Mouse (Mus musculus) thymus, postnatal 14 days (tissue): ENCODE data around the gene Vmn2r77.
"Not testable (repeated sequence)": the region's sequence is repeated elsewhere in the genome, so short reads cannot be mapped to it uniquely, and the experiment has no call there.

Experiments used
- DNase-seq: peaks from one replicate; pipeline ENCODE4 v3.0.0; 2021

The Vmn2r77 gene

GRCm38 (mm10) chr7:86794727-86795126, at the start of gene Vmn2r77:
Gene Vmn2r77 (plus strand): TSS chr7:86795027.
- no peak for DNase-seq

GRCm38 (mm10) chr7:86760751-86761150, 34.1 kb upstream of the Vmn2r77 start:
- no peak for DNase-seq

- no peak for DNase-seq
Measured at GRCm38 (mm10) chr7:86764628-86765027, 30.2 kb upstream of the Vmn2r77 start.

DNA sequence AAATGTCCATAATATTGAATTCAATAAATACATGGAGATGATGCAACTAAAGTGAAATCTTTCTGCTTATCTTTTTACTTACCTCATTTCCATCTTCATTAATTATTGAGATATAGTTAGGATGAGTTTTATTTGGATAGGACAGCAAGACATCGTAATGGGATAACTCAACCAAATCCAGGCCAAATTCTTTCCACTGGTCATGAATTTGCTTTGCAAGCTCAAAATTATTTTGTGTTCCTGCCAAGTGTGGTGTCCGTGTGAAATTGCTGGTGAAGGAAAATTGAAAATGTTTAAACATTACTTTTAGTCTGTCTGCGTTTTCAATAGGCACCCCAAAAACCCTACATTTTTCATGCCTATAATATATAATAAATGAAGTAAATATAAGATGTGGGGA, 23.2 kb upstream of the Vmn2r77 start:
- no peak for DNase-seq

- DNase-seq = no peak
Measured at GRCm38 (mm10) chr7:86775617-86776325, 19.1 kb upstream of the Vmn2r77 start, which contains the start of gene Folh1. Gene Folh1 (minus strand): TSS chr7:86775943.

GRCm38 (mm10) chr7:86815241-86815640, 20.4 kb downstream of the Vmn2r77 start:
- not testable (repeated sequence) for DNase-seq

GRCm38 (mm10) chr7:86815716-86816115, 20.9 kb downstream of the Vmn2r77 start:
- DNase-seq = not testable (repeated sequence)

DNA sequence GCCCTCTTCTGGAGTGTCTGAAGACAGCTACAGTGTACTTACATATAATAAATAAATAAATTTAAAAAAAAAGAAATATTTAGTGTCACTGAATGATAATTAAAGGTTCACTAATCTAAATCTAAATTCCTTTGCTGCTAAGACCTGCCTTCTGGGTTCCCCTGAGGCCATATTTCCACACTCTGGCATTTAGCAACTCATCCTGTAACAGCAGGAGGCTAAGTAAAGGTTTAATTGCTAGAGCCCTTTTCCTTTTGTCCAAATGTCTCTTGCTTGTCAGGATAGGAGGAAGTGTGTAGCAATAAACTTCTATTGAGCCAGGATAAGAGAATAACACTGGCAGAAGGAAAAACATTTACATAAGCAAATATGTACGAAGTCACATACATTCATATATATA, 21.6 kb downstream of the Vmn2r77 start:
- DNase-seq = no peak
